In the genomic region with DNA sequence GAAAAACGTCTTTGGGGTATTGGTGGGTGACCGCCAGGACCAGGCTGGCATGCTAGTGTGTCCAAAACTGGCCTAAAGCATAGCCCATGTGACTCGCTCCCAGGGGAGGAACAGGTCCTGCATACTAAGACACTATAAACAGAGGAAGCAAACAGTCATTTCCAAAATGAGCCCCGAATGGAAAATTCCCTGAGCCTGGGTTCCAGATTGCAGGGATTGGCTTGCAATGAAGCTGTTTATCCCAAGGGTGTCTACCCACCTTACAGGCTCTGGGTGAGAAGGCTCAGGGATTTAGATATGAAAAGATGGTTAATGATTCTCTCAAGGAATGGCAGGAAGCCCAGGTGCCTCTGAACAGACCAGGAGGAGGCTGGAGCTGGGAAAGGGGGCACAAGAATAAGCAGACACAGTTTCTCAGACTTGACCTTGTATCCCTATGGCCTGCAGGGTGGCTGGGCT, we compare ENCODE assay signal across 10 mouse cellular contexts. TPM values are rescaled to one million over a fixed set of nuclear protein-coding genes. Genes with fewer than 3 reads are reported as not detected.
DNase-seq lines count a peak whose midpoint lies in the region; ATAC-seq and TF ChIP-seq lines count a peak whose summit lies in the region.
"Had no signal": no experiment of that assay in that cellular context is flagged by ENCODE, and none has a peak within 500 bp of the region (broad histone marks: within the 10 kb centered on the region; RNA-seq: fewer than 3 reads in every experiment).

No protein-coding gene starts in this region.

- TF ChIP-seq POLR2A in cortical plate, adult 2 months (IDR thresholded peaks at IDR 0.05; ENCODE audit: extremely low read depth, insufficient read depth, low read length): peak; percentile 31; the same call in 1 of the 2 replicates

- peak; percentile 76 for DNase-seq in kidney, postnatal 25 days
- DNase-seq in right cerebral cortex, adult 2 months (ENCODE audit: low spot score in 2 of 2): peak; percentile 10 to 26
- DNase-seq in liver: no peak
- no peak for DNase-seq in gastrocnemius, postnatal 4 days (ENCODE audit: low spot score in 2 of 2)
- DNase-seq in urinary bladder, adult 2 months (ENCODE audit: low spot score): no peak
- DNase-seq: lung, postnatal 10 days had no signal

- H3K4me1 ChIP-seq in midbrain, embryonic 16.5 days (ENCODE audit: control insufficient read depth, insufficient read depth, low read length): peaks cover 7% of the 10 kb centered on the region; the same call in 1 of the 2 replicates
- no peaks in the 10 kb centered on the region for H3K4me1 ChIP-seq in midbrain, embryonic 15.5 days
- no peaks in the 10 kb centered on the region for H3K4me1 ChIP-seq in cortical plate, adult 2 months (ENCODE audit: control insufficient read depth, insufficient read depth, low read length)

- ATAC-seq in midbrain, embryonic 16.5 days: peak; percentile 56; the same call in 1 of the 2 replicates
- ATAC-seq in midbrain, embryonic 15.5 days (replicated peaks): no peak

- H3K4me2 ChIP-seq in midbrain, embryonic 16.5 days (ENCODE audit: low read length): no peak overlapping the region
- H3K4me2 ChIP-seq in midbrain, embryonic 15.5 days: no peak overlapping the region

- no peaks in the 10 kb centered on the region for H3K36me3 ChIP-seq in midbrain, embryonic 16.5 days (ENCODE audit: control insufficient read depth, insufficient read depth, low read length)
- no peaks in the 10 kb centered on the region for H3K36me3 ChIP-seq in midbrain, embryonic 15.5 days (replicated peaks)

- H3K4me3 ChIP-seq in midbrain, embryonic 16.5 days (ENCODE audit: low read depth, low read length): no peak overlapping the region
- H3K4me3 ChIP-seq in midbrain, embryonic 15.5 days: no peak overlapping the region
- H3K4me3 ChIP-seq in cortical plate, adult 2 months (ENCODE audit: insufficient read depth, low read length): no peak overlapping the region

- no peaks in the 10 kb centered on the region for H3K27me3 ChIP-seq in midbrain, embryonic 16.5 days (ENCODE audit: control insufficient read depth, insufficient read depth, low read depth, low read length)
- no peaks in the 10 kb centered on the region for H3K27me3 ChIP-seq in midbrain, embryonic 15.5 days (replicated peaks)

- H3K9me3 ChIP-seq in midbrain, embryonic 16.5 days (replicated peaks; ENCODE audit: control insufficient read depth, low read length, poor library complexity, severe bottlenecking): no peaks in the 10 kb centered on the region
- H3K9me3 ChIP-seq in midbrain, embryonic 15.5 days: no peaks in the 10 kb centered on the region

- 69% methylated on average over 4 of the region's 4 CpGs for WGBS in midbrain, embryonic 16.5 days
- 74% methylated on average over 4 of the region's 4 CpGs for WGBS in midbrain, embryonic 15.5 days

- H3K27ac ChIP-seq in midbrain, embryonic 16.5 days (ENCODE audit: low read length): no peak overlapping the region; the same call in 1 of the 2 replicates
- no peak overlapping the region for H3K27ac ChIP-seq in midbrain, embryonic 15.5 days
- no peak overlapping the region for H3K27ac ChIP-seq in cortical plate, adult 2 months (ENCODE audit: insufficient read depth, low read length)

- no peak for TF ChIP-seq CTCF in cortical plate, adult 2 months (IDR thresholded peaks at IDR 0.05; ENCODE audit: extremely low read depth, insufficient read depth, low read length)

- H3K9ac ChIP-seq in midbrain, embryonic 16.5 days (ENCODE audit: low read depth, low read length): no peak overlapping the region
- H3K9ac ChIP-seq in midbrain, embryonic 15.5 days: no peak overlapping the region

RNA-seq across cellular contexts. Expression of a gene that starts 58.2 kb away (rescaled TPM):
- 5.5 and 6.9 TPM in 2 replicates for polyA plus RNA-seq in midbrain, embryonic 16.5 days (2015; fragmentation: Nextera tagmentation; extraction: Ambion mirVana)
- 6.0 and 7.2 TPM in 2 replicates for polyA plus RNA-seq in midbrain, embryonic 15.5 days (2015; fragmentation: Nextera tagmentation; extraction: Ambion mirVana)
- polyA plus RNA-seq in cortical plate, adult 2 months (2012; rRNA removed): 13.0 and 14.3 TPM in 2 replicates
- total RNA-seq in gastrocnemius, postnatal 4 days (2021): 10 to 100 TPM; 42.9 to 44.8 TPM
- polyA plus RNA-seq in urinary bladder, adult 2 months (2012; rRNA removed): 16.7 and 21.9 TPM in 2 replicates
- total RNA-seq: MEL had no signal

Comparison
In these comparisons a context has a peak if more than half of its experiments do, and no peak if none do; other contexts are left out.
1. DNase-seq: peak in kidney, postnatal 25 days (2 of 2) and right cerebral cortex, adult 2 months (2 of 2); none in liver (single experiment), gastrocnemius, postnatal 4 days (0 of 2) and urinary bladder, adult 2 months (single experiment).